Mouse (Mus musculus): Measurements from ENCODE around the gene Hnrnph3. TPM values are rescaled to one million over a fixed set of nuclear protein-coding genes. Genes with fewer than 3 reads are reported as not detected.

The Hnrnph3 gene
- polyA plus RNA-seq (2017; shearing (Covaris generic)), result 98.7 TPM

DNA sequence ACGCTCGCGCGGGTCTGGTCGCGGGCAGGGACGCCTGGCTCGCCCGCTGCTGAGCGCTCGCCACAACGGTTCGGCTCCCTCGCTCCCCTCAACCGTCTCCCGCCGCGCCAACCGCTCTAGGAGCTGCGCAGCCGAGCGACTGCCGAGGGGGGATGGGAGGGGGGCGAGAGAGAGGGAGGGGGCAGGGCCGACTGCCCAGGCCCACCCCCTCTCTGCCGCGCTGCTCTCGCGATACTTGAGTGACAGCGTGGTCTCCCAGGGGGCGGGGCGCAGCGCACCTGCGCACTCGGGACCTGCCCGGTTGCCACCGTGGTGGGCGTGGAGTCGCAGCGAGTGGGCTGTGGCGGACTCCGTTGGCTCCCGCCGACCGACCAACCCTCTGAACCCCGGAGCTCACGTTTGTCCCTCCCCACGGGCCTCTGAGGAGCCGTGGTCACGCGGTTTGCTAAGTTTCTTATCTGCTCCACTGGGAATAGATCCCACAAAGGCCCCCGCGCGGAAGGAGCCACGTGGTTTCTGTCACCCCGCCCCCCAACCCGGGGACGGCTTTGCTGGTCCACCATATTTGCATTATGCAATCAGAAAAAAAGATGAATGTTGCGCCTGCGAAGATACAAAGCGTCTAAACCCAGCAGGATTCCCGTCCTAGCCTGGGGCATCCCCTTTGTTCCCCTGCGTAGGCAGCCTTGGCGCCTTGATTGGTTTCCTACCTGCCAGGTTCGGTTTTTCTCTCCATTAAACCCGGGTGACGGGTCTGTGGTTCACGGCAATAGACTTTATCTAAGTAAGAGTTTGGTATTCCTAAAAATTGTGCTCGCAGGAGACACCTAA, at the start of gene Hnrnph3, which contains the start of gene Pbld2:
Hnrnph3 (minus strand) TSS at position 469 of the 831 bp plus-strand sequence.
Pbld2 (plus strand) TSS at position 567 of the 831 bp plus-strand sequence.

DNA sequence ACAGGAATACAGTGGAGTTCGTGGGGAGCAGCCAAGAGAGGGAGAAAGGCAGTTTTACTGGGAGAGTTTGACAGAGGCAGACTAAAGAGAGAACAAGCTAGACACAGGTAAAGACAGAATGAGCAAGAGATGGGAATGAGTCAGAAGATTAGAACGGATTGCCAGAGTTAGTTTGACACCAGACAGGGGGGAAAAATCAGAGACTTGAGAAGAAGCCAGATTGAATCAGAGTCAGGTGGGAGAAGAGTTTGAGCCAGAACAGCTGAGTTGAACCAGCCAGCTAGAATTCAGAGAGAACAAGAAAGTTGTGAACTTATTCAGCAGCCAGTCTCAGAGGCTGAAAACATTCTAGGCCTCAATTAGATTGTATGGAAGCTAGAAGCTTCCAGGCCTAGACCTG, 35.8 kb upstream of the Hnrnph3 start, which contains the start of gene Pbld1:
Pbld1 (plus strand) TSS at position 301 of the 400 bp plus-strand sequence.

DNA sequence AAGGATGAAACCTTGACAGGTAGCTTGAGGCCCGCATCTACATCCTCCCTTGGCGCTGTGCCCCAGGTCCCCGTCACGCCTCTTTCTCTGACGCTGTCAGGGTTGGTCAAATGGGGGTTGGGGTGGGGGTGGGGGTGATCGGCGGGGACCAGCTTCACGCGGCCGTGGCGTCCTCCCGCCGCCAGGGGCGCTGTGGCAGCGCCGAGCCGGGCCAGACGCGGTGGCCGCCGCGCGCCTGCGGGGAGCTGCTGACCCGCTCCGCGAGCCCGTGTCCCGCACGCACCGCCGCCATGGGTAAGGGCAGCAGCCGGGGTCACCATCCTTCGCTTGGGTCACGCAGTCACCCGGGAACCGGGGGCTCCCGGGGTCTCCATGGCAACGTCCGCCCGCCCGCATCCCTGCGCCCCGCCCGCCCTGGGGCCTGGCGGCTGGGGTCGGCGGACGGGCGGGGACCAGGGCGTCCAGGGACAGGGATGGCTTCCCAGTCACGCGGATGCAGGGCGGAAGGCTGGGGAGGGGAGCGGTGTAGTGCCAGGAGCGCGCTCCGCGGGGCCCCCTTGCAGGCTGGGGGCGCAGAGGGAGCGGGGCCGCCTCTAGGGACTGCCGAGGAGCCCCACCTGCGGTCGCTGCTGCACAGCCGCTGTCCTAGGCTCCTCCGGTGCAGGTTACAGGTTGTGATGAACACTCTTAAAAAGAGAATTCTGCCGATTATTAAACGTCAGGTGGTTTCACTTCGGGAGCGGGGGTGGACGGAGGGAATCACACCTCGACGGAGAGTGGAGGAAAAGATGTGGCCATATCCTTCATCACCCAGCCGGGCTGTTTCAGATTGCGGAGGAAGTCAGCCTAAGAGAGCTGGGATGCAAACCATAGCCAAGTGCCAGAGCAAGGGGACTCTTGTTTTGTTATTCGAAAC, 43.7 kb downstream of the Hnrnph3 start, which contains the start of gene Rufy2:
Rufy2 (plus strand) TSS at position 185 of the 916 bp plus-strand sequence.

Other genes with a start within 250 kb of the Hnrnph3 start
- gene Ccar1, start 231.9 kb downstream of the Hnrnph3 start, polyA plus RNA-seq (2017; shearing (Covaris generic)), result 118 TPM
- gene Tet1, start 115.2 kb downstream of the Hnrnph3 start, polyA plus RNA-seq (2017; shearing (Covaris generic)), result 1.1 TPM
- gene Slc25a16, start 103.6 kb downstream of the Hnrnph3 start, polyA plus RNA-seq (2017; shearing (Covaris generic)), result 9.3 TPM
- 1.1 TPM for gene Dna2, start 77.2 kb downstream of the Hnrnph3 start, polyA plus RNA-seq (2017; shearing (Covaris generic))
- gene Rufy2, start 44.0 kb downstream of the Hnrnph3 start, polyA plus RNA-seq (2017; shearing (Covaris generic)), result 38.8 TPM
- gene Pbld2, start 98 bp upstream of the Hnrnph3 start, polyA plus RNA-seq (2017; shearing (Covaris generic)), result 0.59 TPM
- gene Pbld1, start 35.9 kb upstream of the Hnrnph3 start, polyA plus RNA-seq (2017; shearing (Covaris generic)), result not detected
- not detected for gene Atoh7, start 75.4 kb upstream of the Hnrnph3 start, polyA plus RNA-seq (2017; shearing (Covaris generic))
- 0.20 TPM for gene Mypn, start 179.7 kb upstream of the Hnrnph3 start, polyA plus RNA-seq (2017; shearing (Covaris generic))
- gene Herc4, start 219.6 kb upstream of the Hnrnph3 start, polyA plus RNA-seq (2017; shearing (Covaris generic)), result 87.6 TPM